Mouse (Mus musculus) heart, embryonic 16.5 days (tissue): ENCODE results near the gene Ngfr. TPM values are rescaled to one million over a fixed set of nuclear protein-coding genes. Genes with fewer than 3 reads are reported as not detected.

Experiments used
- ATAC-seq: fragments of 200-750 bp; cut with Nextera tagmentation; replicated peaks from 2 replicates; pipeline ENCODE4 v1.8.0; 2017; ENCODE audit warnings: moderate number of reproducible peaks; ENCODE audit not compliant: insufficient read depth, low FRiP score; ENCODE audit errors: extremely low read depth
- H3K27ac ChIP-seq: fragments of 300-500 bp; sonication (generic); 2 replicates; pipeline ENCODE4 v1.5.1; 2014; ENCODE audit warnings: mild to moderate bottlenecking, low read length, control low read depth, moderate library complexity
- H3K27me3 ChIP-seq: fragments of 300-500 bp; sonication (generic); 2 replicates; pipeline ENCODE4 v1.6.1; 2014; ENCODE audit warnings: low read length, mixed read lengths; ENCODE audit not compliant: control insufficient read depth, insufficient read depth
- H3K36me3 ChIP-seq: fragments of 300-500 bp; sonication (generic); 2 replicates; pipeline ENCODE4 v1.6.1; 2014; ENCODE audit not compliant: control insufficient read depth, insufficient read depth
- H3K4me1 ChIP-seq: fragments of 300-500 bp; sonication (generic); 2 replicates; pipeline ENCODE4 v1.6.1; 2014; ENCODE audit warnings: low read length, mixed read lengths; ENCODE audit not compliant: control insufficient read depth, insufficient read depth
- H3K4me2 ChIP-seq: fragments of 300-500 bp; sonication (generic); 2 replicates; pipeline ENCODE4 v1.6.1; 2014; ENCODE audit warnings: low read depth, mild to moderate bottlenecking, control low read depth, low read length
- H3K4me3 ChIP-seq: fragments of 300-500 bp; sonication (generic); 2 replicates; pipeline ENCODE4 v1.5.1; 2014; ENCODE audit warnings: mild to moderate bottlenecking, control low read depth, low read length
- H3K9ac ChIP-seq: fragments of 300-500 bp; sonication (generic); 2 replicates; pipeline ENCODE4 v1.6.1; 2014; ENCODE audit warnings: low read length, control low read depth
- H3K9me3 ChIP-seq: fragments of 300-500 bp; sonication (generic); replicated peaks from 2 replicates; pipeline ENCODE4 v1.6.1; 2016; ENCODE audit warnings: low read length; ENCODE audit not compliant: control insufficient read depth
- WGBS: fragments of 180-500 bp; shearing (Covaris S2); extraction: QIAGEN DNeasy Blood & Tissue Kit; methylation state at CpG from one replicate; pipeline ENCODE4 v1.1.7; 2014; 5-methylcytosine and 5-hydroxymethylcytosine counted together
- polyA plus RNA-seq: library from polyadenylated mRNA; unstranded; fragments of >200 nt; fragmentation: Nextera tagmentation; extraction: Ambion mirVana; gene quantifications from 2 replicates; pipeline ENCODE4 v1.2.1, GENCODE M21; 2015

Ngfr gene
- polyA plus RNA-seq, 1 experiment from 2014 or later, result 5.3 TPM

DNA sequence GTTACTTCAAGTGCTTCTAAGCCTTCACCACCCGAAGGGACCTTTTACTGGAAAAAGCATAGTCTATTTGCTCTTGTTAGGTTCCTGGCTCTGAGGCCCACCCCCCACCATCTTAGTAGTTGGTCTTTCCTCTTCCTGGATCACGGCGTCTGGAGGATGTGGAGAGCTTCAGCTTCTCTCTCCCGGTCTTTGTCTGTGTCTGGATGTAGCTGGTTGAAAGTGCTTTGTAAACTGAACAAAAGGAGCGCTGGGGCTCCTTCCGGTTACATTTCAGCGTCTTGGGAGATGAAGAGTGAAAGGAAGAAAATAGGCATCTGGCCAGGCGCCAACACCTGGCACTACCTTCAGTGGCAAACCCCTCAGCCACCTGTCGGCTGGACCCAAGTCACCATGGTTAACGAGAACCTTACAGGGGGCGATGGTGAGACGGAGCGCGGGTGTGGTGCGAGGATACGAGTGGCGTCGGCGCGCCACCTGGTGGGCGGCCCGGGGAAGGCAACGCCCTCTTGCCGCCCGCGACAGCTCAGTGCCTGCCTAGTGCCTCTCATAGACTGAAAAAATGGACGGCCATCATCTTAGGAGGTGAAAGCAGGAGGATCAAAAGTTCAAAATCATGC is 67.0 kb downstream of the Ngfr start:
- Histone ChIP-seq H3K9me3 (no peaks in the 10 kb centered on the region), H3K27ac (no peak overlapping the region), H3K9ac (peak overlapping the region; percentile 31), H3K27me3 (peaks cover 17% of the 10 kb centered on the region), H3K36me3 (no peaks in the 10 kb centered on the region), H3K4me2 (peak overlapping the region; percentile 63), H3K4me1 (peaks cover 8% of the 10 kb centered on the region; the same call in 1 of the 2 replicates), H3K4me3 (peak overlapping the region; percentile 39)
- ATAC-seq, result peak; percentile 69
- 6% methylated on average over 27 of the region's 27 CpGs for WGBS

GRCm38 (mm10) chr11:95519996-95520395 is 67.5 kb downstream of the Ngfr start:
- Histone ChIP-seq H3K4me1 (peaks cover 8% of the 10 kb centered on the region; the same call in 1 of the 2 replicates), H3K27ac (no peak overlapping the region), H3K4me2 (no peak overlapping the region), H3K27me3 (peaks cover 23% of the 10 kb centered on the region), H3K9ac (no peak overlapping the region), H3K9me3 (no peaks in the 10 kb centered on the region), H3K4me3 (no peak overlapping the region), H3K36me3 (no peaks in the 10 kb centered on the region)
- WGBS, result 57% methylated on average over 3 of the region's 3 CpGs
- ATAC-seq, result no peak

DNA sequence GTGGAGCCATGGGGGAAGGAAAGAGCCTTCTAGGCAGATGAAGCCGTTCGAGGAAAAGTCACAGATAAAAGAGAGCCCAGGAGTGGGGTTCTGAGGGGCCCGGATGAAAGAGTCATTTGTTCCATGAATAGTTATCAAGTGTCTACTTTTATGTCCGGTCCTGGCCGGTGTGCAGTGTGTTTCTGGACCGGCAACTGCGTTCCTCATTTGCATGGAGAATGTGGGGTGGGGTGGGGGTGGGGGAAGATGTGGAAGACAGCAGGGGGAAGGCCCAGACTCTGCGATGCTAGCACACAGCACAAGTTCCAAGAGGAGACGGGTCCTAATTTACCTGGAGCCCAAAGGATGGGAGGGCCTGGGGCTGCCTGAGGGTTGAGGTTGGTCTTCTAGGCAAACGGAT is 68.2 kb downstream of the Ngfr start:
- Histone ChIP-seq H3K9me3 (no peaks in the 10 kb centered on the region), H3K4me3 (no peak overlapping the region), H3K4me2 (no peak overlapping the region), H3K27ac (no peak overlapping the region), H3K9ac (no peak overlapping the region), H3K27me3 (peaks cover 29% of the 10 kb centered on the region), H3K36me3 (no peaks in the 10 kb centered on the region), H3K4me1 (peaks cover 8% of the 10 kb centered on the region; the same call in 1 of the 2 replicates)
- 54% methylated on average over 10 of the region's 10 CpGs for WGBS
- ATAC-seq, result no peak

Other genes with a start within 250 kb of the Ngfr start
- 71.2 and 73.0 TPM in 2 replicates for gene Slc35b1, start 203.0 kb downstream of the Ngfr start, polyA plus RNA-seq
- 135 and 157 TPM in 2 replicates for gene Spop, start 173.7 kb downstream of the Ngfr start, polyA plus RNA-seq
- gene Nxph3, start 73.2 kb downstream of the Ngfr start, polyA plus RNA-seq, result 0.07 and 0.14 TPM in 2 replicates
- 295 and 306 TPM in 2 replicates for gene Phb, start 79.2 kb upstream of the Ngfr start, polyA plus RNA-seq
- gene Zfp652, start 124.9 kb upstream of the Ngfr start, polyA plus RNA-seq, result 13.6 and 14.0 TPM in 2 replicates
- gene B130006D01Rik, start 135.9 kb upstream of the Ngfr start, polyA plus RNA-seq, result 0.69 and 0.98 TPM in 2 replicates
- gene Phospho1, start 236.8 kb upstream of the Ngfr start, polyA plus RNA-seq, result 3.2 and 3.3 TPM in 2 replicates
- gene Gngt2, start 249.5 kb upstream of the Ngfr start, polyA plus RNA-seq, result 30.3 and 34.7 TPM in 2 replicates